Mouse (Mus musculus) MEL (cell line): ENCODE measurements around the gene Mrpl58. TPM values are rescaled to one million over a fixed set of nuclear protein-coding genes. Genes with fewer than 3 reads are reported as not detected.

Experiments used
- DNase-seq: peaks from one replicate; pipeline ENCODE4 v3.0.0; 2011; ENCODE audit warnings: low read depth, low spot score
- H3K27ac ChIP-seq: 2 replicates; pipeline ENCODE4 v1.5.1; 2012; ENCODE audit warnings: low read depth, mild to moderate bottlenecking, control low read depth, low read length, moderate library complexity; ENCODE audit not compliant: control insufficient read depth
- H3K27me3 ChIP-seq, 2 experiments: fragments of 150-350 bp in 1 of 2; sonication (generic) in 1 of 2; 2 replicates each; pipeline ENCODE4 v1.6.1; 2012; ENCODE audit warnings: low read length in 2 of 2, mild to moderate bottlenecking in 2 of 2, improper control_type of control experiment in 1 of 2, moderate library complexity in 1 of 2; ENCODE audit not compliant: insufficient read depth in 2 of 2, control insufficient read depth in 1 of 2
- H3K36me3 ChIP-seq, 2 experiments: 2 replicates each; pipeline ENCODE4 v1.6.1; 2012 to 2014; ENCODE audit warnings: low read length in 2 of 2, improper control_type of control experiment in 1 of 2, inconsistent platforms in 1 of 2, mild to moderate bottlenecking in 1 of 2; ENCODE audit not compliant: insufficient read depth in 2 of 2, control insufficient read depth in 1 of 2
- H3K4me1 ChIP-seq, 2 experiments: fragments of 150-350 bp in 1 of 2; sonication (generic) in 1 of 2; 2 replicates each; pipeline ENCODE4 v1.6.1; 2012; ENCODE audit warnings: low read length in 2 of 2, improper control_type of control experiment in 1 of 2, mild to moderate bottlenecking in 1 of 2; ENCODE audit not compliant: insufficient read depth in 2 of 2, control insufficient read depth in 1 of 2
- H3K4me3 ChIP-seq, 2 experiments: fragments of 150-350 bp in 1 of 2; sonication (generic) in 1 of 2; 2 replicates each; pipeline ENCODE4 v1.5.1; 2012; ENCODE audit warnings: low read depth in 2 of 2, low read length in 2 of 2, mild to moderate bottlenecking in 2 of 2, moderate library complexity in 2 of 2, control low read depth in 1 of 2, improper control_type of control experiment in 1 of 2; ENCODE audit not compliant: control insufficient read depth in 1 of 2, insufficient read depth in 1 of 2
- H3K79me2 ChIP-seq: 2 replicates; pipeline ENCODE4 v1.6.1; 2012; ENCODE audit warnings: mild to moderate bottlenecking, low read length, moderate library complexity; ENCODE audit not compliant: control insufficient read depth, poor library complexity, insufficient read depth
- H3K9ac ChIP-seq: 2 replicates; pipeline ENCODE4 v1.6.1; 2012; ENCODE audit warnings: low read depth, mild to moderate bottlenecking, control low read depth, low read length, moderate library complexity; ENCODE audit not compliant: control insufficient read depth, poor library complexity, severe bottlenecking
- H3K9me3 ChIP-seq: fragments of 150-350 bp; sonication (generic); replicated peaks from 2 replicates; pipeline ENCODE4 v1.6.1; 2012; ENCODE audit warnings: mild to moderate bottlenecking, low read length, improper control_type of control experiment, moderate library complexity; ENCODE audit not compliant: insufficient read depth
- BHLHE40 ChIP-seq: IDR thresholded peaks from 2 replicates; pipeline ENCODE4 v1.6.1; 2012; ENCODE audit warnings: low read depth, mild to moderate bottlenecking, inconsistent platforms, low read length, improper control_type of control experiment, borderline replicate concordance
- CHD1 ChIP-seq: IDR thresholded peaks from 2 replicates; pipeline ENCODE4 v1.6.1; 2012; ENCODE audit warnings: low read depth, mild to moderate bottlenecking, inconsistent platforms, low read length, improper control_type of control experiment
- CTCF ChIP-seq, 3 experiments: IDR thresholded peaks in 2 of 3; conservative IDR thresholded peaks in 1 of 3; 2 replicates each; pipeline ENCODE4 v1.5.1; 2011 to 2012; ENCODE audit warnings: low read length in 3 of 3, low read depth in 2 of 3, mild to moderate bottlenecking in 2 of 3, improper control_type of control experiment in 1 of 3, inconsistent platforms in 1 of 3, mixed read lengths in 1 of 3, moderate library complexity in 1 of 3; ENCODE audit not compliant: control insufficient read depth in 1 of 3, insufficient read depth in 1 of 3, poor library complexity in 1 of 3, severe bottlenecking in 1 of 3
- ELF1 ChIP-seq: IDR thresholded peaks from 2 replicates; pipeline ENCODE4 v1.6.1; 2014; ENCODE audit warnings: low read depth, mild to moderate bottlenecking, inconsistent platforms, low read length, improper control_type of control experiment, moderate library complexity
- ETS1 ChIP-seq: IDR thresholded peaks from 2 replicates; pipeline ENCODE4 v1.6.1; 2012; ENCODE audit warnings: low read depth, mild to moderate bottlenecking, inconsistent platforms, low read length, improper control_type of control experiment, moderate library complexity
- GABPA ChIP-seq: IDR thresholded peaks from 2 replicates; pipeline ENCODE4 v1.6.1; 2012; ENCODE audit warnings: low read depth, mild to moderate bottlenecking, inconsistent platforms, low read length, improper control_type of control experiment, moderate library complexity
- GATA1 ChIP-seq: IDR thresholded peaks from 2 replicates; pipeline ENCODE4 v1.6.1; 2011; ENCODE audit warnings: low read depth, low read length, improper control_type of control experiment
- KAT2A ChIP-seq: conservative IDR thresholded peaks from 2 replicates; pipeline ENCODE4 v1.6.1; 2012; ENCODE audit warnings: low read depth, low read length, improper control_type of control experiment, inconsistent platforms
- MAFK ChIP-seq: IDR thresholded peaks from 2 replicates; pipeline ENCODE4 v1.6.1; 2011; ENCODE audit warnings: low read depth, mild to moderate bottlenecking, low read length, improper control_type of control experiment, borderline replicate concordance
- MAX ChIP-seq: IDR thresholded peaks from 2 replicates; pipeline ENCODE4 v1.6.1; 2011; ENCODE audit warnings: low read length, improper control_type of control experiment
- MAZ ChIP-seq: IDR thresholded peaks from 2 replicates; pipeline ENCODE4 v1.6.1; 2012; ENCODE audit warnings: low read depth, mild to moderate bottlenecking, inconsistent platforms, low read length, improper control_type of control experiment
- MEF2A ChIP-seq: IDR thresholded peaks from 2 replicates; pipeline ENCODE4 v1.6.1; 2014; ENCODE audit warnings: low read depth, mild to moderate bottlenecking, inconsistent platforms, low read length, improper control_type of control experiment; ENCODE audit not compliant: poor library complexity, insufficient replicate concordance, severe bottlenecking; ENCODE audit errors: extremely low read depth
- MXI1 ChIP-seq: IDR thresholded peaks from 2 replicates; pipeline ENCODE4 v1.6.1; 2011; ENCODE audit warnings: mild to moderate bottlenecking, low read depth, low read length, improper control_type of control experiment
- MYB ChIP-seq: IDR thresholded peaks from 2 replicates; pipeline ENCODE4 v1.6.1; 2011; ENCODE audit warnings: mild to moderate bottlenecking, low read depth, low read length, improper control_type of control experiment
- MYC ChIP-seq: IDR thresholded peaks from 2 replicates; pipeline ENCODE4 v1.6.1; 2011; ENCODE audit warnings: low read depth, mild to moderate bottlenecking, low read length, improper control_type of control experiment, moderate library complexity
- NELFE ChIP-seq: IDR thresholded peaks from 2 replicates; pipeline ENCODE4 v1.6.1; 2011; ENCODE audit warnings: low read depth, low read length, improper control_type of control experiment
- NRF1 ChIP-seq: IDR thresholded peaks from 2 replicates; pipeline ENCODE4 v1.6.1; 2014; ENCODE audit warnings: low read depth, mild to moderate bottlenecking, inconsistent platforms, low read length, improper control_type of control experiment, moderate library complexity; ENCODE audit not compliant: poor library complexity, insufficient read depth, severe bottlenecking
- POLR2A ChIP-seq, 2 experiments: IDR thresholded peaks; 2 replicates each; pipeline ENCODE4 v1.6.1; 2011 to 2012; ENCODE audit warnings: low read length in 2 of 2, mild to moderate bottlenecking in 2 of 2, control low read depth in 1 of 2, improper control_type of control experiment in 1 of 2, low read depth in 1 of 2, moderate library complexity in 1 of 2; ENCODE audit not compliant: control insufficient read depth in 1 of 2, insufficient read depth in 1 of 2, poor library complexity in 1 of 2
- POLR2AphosphoS2 ChIP-seq: IDR thresholded peaks from 2 replicates; pipeline ENCODE4 v1.6.1; 2011; ENCODE audit warnings: low read length, improper control_type of control experiment
- SIN3A ChIP-seq: IDR thresholded peaks from 2 replicates; pipeline ENCODE4 v1.6.1; 2012; ENCODE audit warnings: low read length, improper control_type of control experiment, inconsistent platforms
- TAL1 ChIP-seq: IDR thresholded peaks from 2 replicates; pipeline ENCODE4 v1.6.1; 2012; ENCODE audit warnings: mild to moderate bottlenecking, inconsistent platforms, low read length, moderate library complexity, mixed read lengths
- TBP ChIP-seq: IDR thresholded peaks from 2 replicates; pipeline ENCODE4 v1.8.0; 2011; ENCODE audit warnings: low read depth, low read length, improper control_type of control experiment
- TCF12 ChIP-seq: IDR thresholded peaks from 2 replicates; pipeline ENCODE4 v1.6.1; 2014; ENCODE audit warnings: low read depth, mild to moderate bottlenecking, inconsistent platforms, low read length, improper control_type of control experiment, moderate library complexity
- USF1 ChIP-seq: IDR thresholded peaks from 2 replicates; pipeline ENCODE4 v1.6.1; 2014; ENCODE audit warnings: low read depth, mild to moderate bottlenecking, inconsistent platforms, low read length, improper control_type of control experiment, moderate library complexity
- USF2 ChIP-seq, 2 experiments: IDR thresholded peaks; 2 replicates each; pipeline ENCODE4 v1.6.1; 2011 to 2012; ENCODE audit warnings: improper control_type of control experiment in 2 of 2, low read length in 2 of 2, borderline replicate concordance in 1 of 2, inconsistent platforms in 1 of 2, low read depth in 1 of 2, mild to moderate bottlenecking in 1 of 2; ENCODE audit not compliant: insufficient read depth in 1 of 2
- ZC3H11A ChIP-seq: IDR thresholded peaks from 2 replicates; pipeline ENCODE4 v1.6.1; 2012; ENCODE audit warnings: low read depth, mild to moderate bottlenecking, inconsistent platforms, low read length, improper control_type of control experiment
- ZMIZ1 ChIP-seq: IDR thresholded peaks from 2 replicates; pipeline ENCODE4 v1.6.1; 2012; ENCODE audit warnings: low read depth, mild to moderate bottlenecking, inconsistent platforms, low read length, improper control_type of control experiment, moderate library complexity
- ZNF384 ChIP-seq: IDR thresholded peaks from 2 replicates; pipeline ENCODE4 v1.6.1; 2012; ENCODE audit warnings: low read depth, mild to moderate bottlenecking, inconsistent platforms, low read length, improper control_type of control experiment
- polyA plus RNA-seq, 2 experiments: library from polyadenylated mRNA; stranded (reverse) in 1 of 2; unstranded in 1 of 2; fragments of >175 nt in 1 of 2; fragments of >200 nt in 1 of 2; gene quantifications; 2 replicates each; pipeline versions ENCODE4 v1.2.1 to v1.2.4; 2012; ENCODE audit warnings: low replicate concordance in 2 of 2, low read depth in 1 of 2; ENCODE audit not compliant: insufficient read length in 2 of 2, insufficient read depth in 1 of 2, missing spikeins in 1 of 2
- total RNA-seq: library from RNA; depleted of rRNA; stranded (reverse); fragments of 300-350 nt; gene quantifications from 2 replicates; pipeline ENCODE4 v1.2.3, GENCODE M21; 2012

Mrpl58 gene
- total and polyA plus RNA-seq, 3 experiments = 137 TPM; not detected in 1

DNA sequence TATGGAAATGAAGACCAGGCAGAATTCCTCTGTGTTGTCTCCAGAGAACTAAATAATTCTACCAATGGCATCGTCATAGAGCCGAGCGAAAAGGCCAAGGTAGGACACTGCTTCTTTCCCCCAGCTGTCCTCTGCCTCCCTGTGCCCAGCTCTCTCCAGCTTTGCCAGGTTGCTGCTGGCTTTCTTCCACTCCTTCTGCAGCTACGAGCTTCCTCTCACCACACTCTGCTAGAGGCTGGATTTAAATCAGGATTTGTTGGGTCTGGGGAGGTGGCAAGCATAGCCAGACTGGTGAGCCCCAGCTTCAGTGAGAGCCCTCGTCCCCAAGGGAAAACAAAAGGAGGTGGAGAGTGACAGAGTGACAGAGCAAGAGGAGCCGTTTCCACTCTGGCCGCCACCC lies 25.8 kb downstream of the Mrpl58 start:
- H3K36me3 ChIP-seq = no peaks in the 10 kb centered on the region; a peak in 2 of 4 replicates
- no peak overlapping the region for H3K27ac ChIP-seq

DNA sequence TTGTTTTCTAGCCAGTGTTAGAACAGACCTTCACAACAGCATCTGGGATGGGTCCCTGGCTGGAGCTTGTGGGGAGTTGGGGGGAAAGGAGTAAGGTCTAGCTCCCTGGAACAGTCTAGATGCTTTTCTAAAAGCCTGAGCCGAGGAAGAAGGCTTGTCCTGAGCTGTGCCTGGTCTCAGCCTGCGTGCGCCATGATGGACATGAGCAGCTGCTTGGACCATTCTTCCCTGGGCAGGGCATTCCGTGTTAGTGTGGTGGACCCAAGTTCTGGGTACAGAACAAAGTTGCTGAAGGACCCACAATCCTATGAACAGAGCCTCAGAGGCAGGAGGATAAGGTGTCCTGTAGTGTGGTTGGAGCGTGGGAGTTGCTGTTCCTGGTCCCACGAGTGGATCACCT lies 27.0 kb downstream of the Mrpl58 start:
- no peak for DNase-seq
- no peaks in the 10 kb centered on the region for H3K4me1 ChIP-seq
- no peaks in the 10 kb centered on the region for H3K9me3 ChIP-seq
- no peak overlapping the region for H3K9ac ChIP-seq
- no peaks in the 10 kb centered on the region; a peak in 2 of 4 replicates for H3K36me3 ChIP-seq
- H3K27ac ChIP-seq = no peak overlapping the region
- no peak overlapping the region for H3K4me3 ChIP-seq
- TF ChIP-seq GABPA (no peak), MXI1 (no peak), MYB (no peak), POLR2A (IDR thresholded peaks at IDR 0.05; ENCODE audit: control insufficient read depth in 1 of 2, insufficient read depth in 1 of 2, low read depth in 1 of 2, low read length in 2 of 2, poor library complexity in 1 of 2) (no peak), GATA1 (no peak), BHLHE40 (no peak), TAL1 (no peak), MEF2A (no peak), ZC3H11A (no peak), MAFK (no peak), NRF1 (no peak), MAZ (no peak), USF1 (no peak), MAX (no peak), ELF1 (no peak), USF2 (IDR thresholded peaks at IDR 0.05; ENCODE audit: borderline replicate concordance in 1 of 2, insufficient read depth in 1 of 2, low read depth in 1 of 2, low read length in 2 of 2) (no peak), SIN3A (no peak), KAT2A (no peak), ZMIZ1 (no peak), TBP (no peak)
- no peaks in the 10 kb centered on the region for H3K27me3 ChIP-seq
- no peaks in the 10 kb centered on the region for H3K79me2 ChIP-seq

More for the DNA sequence above, 25.8 kb downstream of the Mrpl58 start:
- H3K79me2 ChIP-seq = no peaks in the 10 kb centered on the region
- no peak for DNase-seq
- H3K4me3 ChIP-seq = no peak overlapping the region
- TF ChIP-seq POLR2AphosphoS2 (no peak), ETS1 (no peak), ZNF384 (no peak), TCF12 (no peak), CTCF (IDR thresholded peaks at IDR 0.05 in 2 of 3, conservative IDR thresholded peaks at IDR 0.05 in 1 of 3; ENCODE audit: control insufficient read depth in 1 of 3, insufficient read depth in 1 of 3, low read depth in 2 of 3, low read length in 3 of 3, poor library complexity in 1 of 3, severe bottlenecking in 1 of 3) (no peak), GABPA (no peak), SIN3A (no peak), NELFE (no peak), CHD1 (no peak), MYC (no peak), TBP (no peak), MXI1 (no peak), MAFK (no peak), GATA1 (no peak)
- no peak overlapping the region for H3K9ac ChIP-seq
- no peaks in the 10 kb centered on the region for H3K4me1 ChIP-seq
- no peaks in the 10 kb centered on the region for H3K9me3 ChIP-seq
- H3K27me3 ChIP-seq = no peaks in the 10 kb centered on the region
